In the genomic region with DNA sequence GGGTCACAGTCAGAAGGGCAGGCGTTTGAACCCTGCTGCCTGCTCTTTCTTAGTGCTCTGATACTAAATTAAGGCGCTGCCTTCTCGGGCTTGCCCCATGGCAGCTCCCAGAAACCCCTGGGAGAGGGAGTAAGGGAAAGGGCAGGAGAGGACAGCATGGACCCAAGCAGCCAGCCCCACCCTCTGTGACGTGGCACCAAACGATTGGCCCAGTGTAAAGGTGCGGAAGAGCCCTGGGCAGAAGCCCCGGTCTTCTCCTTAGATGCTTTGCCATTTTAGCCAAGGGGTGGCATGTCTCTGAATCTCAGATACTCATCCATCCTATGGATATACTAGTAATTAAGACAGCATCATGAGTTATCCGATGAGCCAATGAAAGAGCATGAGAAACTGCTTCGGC, we compare ENCODE assay signal across 10 mouse cellular contexts. TPM values are rescaled to one million over a fixed set of nuclear protein-coding genes. Genes with fewer than 3 reads are reported as not detected.
DNase-seq lines count a peak whose midpoint lies in the region; ATAC-seq and TF ChIP-seq lines count a peak whose summit lies in the region.
"Had no signal": no experiment of that assay in that cellular context is flagged by ENCODE, and none has a peak within 500 bp of the region (broad histone marks: within the 10 kb centered on the region; RNA-seq: fewer than 3 reads in every experiment).

No protein-coding gene starts in this region.

- no peak overlapping the region for H3K9ac ChIP-seq in forebrain, embryonic 16.5 days (replicated peaks; ENCODE audit: low read depth, low read length)
- H3K9ac ChIP-seq in midbrain, embryonic 11.5 days (ENCODE audit: low read length) = no peak overlapping the region
- H3K9ac ChIP-seq in midbrain, embryonic 13.5 days (replicated peaks) = no peak overlapping the region
- no peak overlapping the region for H3K9ac ChIP-seq in intestine, postnatal 0 days (ENCODE audit: low read depth, low read length)
- no peak overlapping the region for H3K9ac ChIP-seq in stomach, embryonic 15.5 days

- H3K4me3 ChIP-seq in forebrain, embryonic 10.5 days = peak overlapping the region; percentile 7; the same call in 1 of the 2 replicates
- H3K4me3 ChIP-seq in forebrain, embryonic 16.5 days (replicated peaks; ENCODE audit: low read length) = no peak overlapping the region
- no peak overlapping the region for H3K4me3 ChIP-seq in midbrain, embryonic 11.5 days (ENCODE audit: low read depth, low read length)
- H3K4me3 ChIP-seq in midbrain, embryonic 13.5 days (replicated peaks) = no peak overlapping the region
- H3K4me3 ChIP-seq in intestine, postnatal 0 days (ENCODE audit: low read depth, low read length) = no peak overlapping the region
- H3K4me3 ChIP-seq in stomach, embryonic 15.5 days (replicated peaks) = no peak overlapping the region

- WGBS in forebrain, embryonic 10.5 days = 41% methylated on average over 9 of the region's 9 CpGs
- WGBS in forebrain, embryonic 16.5 days = 52% methylated on average over 9 of the region's 9 CpGs
- 43% methylated on average over 9 of the region's 9 CpGs for WGBS in midbrain, embryonic 11.5 days
- WGBS in midbrain, embryonic 13.5 days = 37% methylated on average over 9 of the region's 9 CpGs
- WGBS in intestine, postnatal 0 days = 26% methylated on average over 9 of the region's 9 CpGs
- WGBS in stomach, embryonic 15.5 days = 27% methylated on average over 9 of the region's 9 CpGs

- DNase-seq in forebrain, embryonic 10.5 days (ENCODE audit: extremely low spot score, low spot score) = no peak
- peak; percentile 82 for DNase-seq in midbrain, embryonic 11.5 days (ENCODE audit: low spot score, missing footprints)
- DNase-seq in natural killer cell, adult 2 months (ENCODE audit: low spot score in 2 of 2) = no peak
- no peak for DNase-seq in urinary bladder, adult 2 months (ENCODE audit: low spot score)

- no peak for ATAC-seq in forebrain, embryonic 16.5 days
- no peak for ATAC-seq in midbrain, embryonic 11.5 days (ENCODE audit: low FRiP score)
- no peak for ATAC-seq in midbrain, embryonic 13.5 days
- ATAC-seq in intestine, postnatal 0 days = 0 out of 2 replicates have a peak, but pooled peaks have one; percentile 36
- ATAC-seq in stomach, embryonic 15.5 days (ENCODE audit: insufficient read depth, low FRiP score, low read depth) = no peak
- ATAC-seq: forebrain, embryonic 14.5 days had no signal

- no peaks in the 10 kb centered on the region for H3K9me3 ChIP-seq in forebrain, embryonic 10.5 days
- H3K9me3 ChIP-seq in forebrain, embryonic 16.5 days (ENCODE audit: control insufficient read depth, low read length) = no peaks in the 10 kb centered on the region
- no peaks in the 10 kb centered on the region for H3K9me3 ChIP-seq in midbrain, embryonic 11.5 days (ENCODE audit: control insufficient read depth, low read length)
- no peaks in the 10 kb centered on the region for H3K9me3 ChIP-seq in midbrain, embryonic 13.5 days
- H3K9me3 ChIP-seq in intestine, postnatal 0 days (ENCODE audit: control insufficient read depth) = no peaks in the 10 kb centered on the region
- H3K9me3 ChIP-seq in stomach, embryonic 15.5 days = no peaks in the 10 kb centered on the region

- H3K27me3 ChIP-seq in forebrain, embryonic 10.5 days (ENCODE audit: poor library complexity, severe bottlenecking) = 0 out of 2 replicates have a peak, but pooled peaks cover 5% of the 10 kb centered on the region
- no peaks in the 10 kb centered on the region for H3K27me3 ChIP-seq in forebrain, embryonic 16.5 days (replicated peaks; ENCODE audit: control insufficient read depth, insufficient read depth, low read length)
- no peaks in the 10 kb centered on the region for H3K27me3 ChIP-seq in midbrain, embryonic 11.5 days (ENCODE audit: control insufficient read depth, insufficient read depth, low read length)
- H3K27me3 ChIP-seq in midbrain, embryonic 13.5 days = no peaks in the 10 kb centered on the region
- H3K27me3 ChIP-seq in intestine, postnatal 0 days (replicated peaks; ENCODE audit: control insufficient read depth, insufficient read depth, low read length) = no peaks in the 10 kb centered on the region
- no peaks in the 10 kb centered on the region for H3K27me3 ChIP-seq in stomach, embryonic 15.5 days (replicated peaks)

- peak overlapping the region; percentile 81 for H3K27ac ChIP-seq in forebrain, embryonic 10.5 days
- no peak overlapping the region for H3K27ac ChIP-seq in forebrain, embryonic 16.5 days (ENCODE audit: low read length)
- no peak overlapping the region; the same call in 1 of the 2 replicates for H3K27ac ChIP-seq in midbrain, embryonic 11.5 days (ENCODE audit: low read depth, low read length)
- no peak overlapping the region for H3K27ac ChIP-seq in midbrain, embryonic 13.5 days
- no peak overlapping the region for H3K27ac ChIP-seq in intestine, postnatal 0 days (ENCODE audit: low read depth, low read length)
- H3K27ac ChIP-seq in stomach, embryonic 15.5 days = no peak overlapping the region

- H3K4me2 ChIP-seq in forebrain, embryonic 16.5 days (ENCODE audit: low read length) = no peak overlapping the region
- H3K4me2 ChIP-seq in midbrain, embryonic 11.5 days = no peak overlapping the region
- H3K4me2 ChIP-seq in midbrain, embryonic 13.5 days (replicated peaks) = no peak overlapping the region
- 0 out of 2 replicates have a peak overlapping the region, but pooled peaks have one; percentile 21 for H3K4me2 ChIP-seq in intestine, postnatal 0 days (replicated peaks; ENCODE audit: low read depth)
- peak overlapping the region; percentile 14 for H3K4me2 ChIP-seq in stomach, embryonic 15.5 days

- no peak for TF ChIP-seq CTCF in intestine, postnatal 0 days (IDR thresholded peaks at IDR 0.05; ENCODE audit: low read depth)

- H3K36me3 ChIP-seq in forebrain, embryonic 10.5 days (replicated peaks) = no peaks in the 10 kb centered on the region
- H3K36me3 ChIP-seq in forebrain, embryonic 16.5 days (ENCODE audit: control insufficient read depth, insufficient read depth) = no peaks in the 10 kb centered on the region
- H3K36me3 ChIP-seq in midbrain, embryonic 11.5 days (ENCODE audit: control insufficient read depth, insufficient read depth, low read length) = no peaks in the 10 kb centered on the region
- no peaks in the 10 kb centered on the region for H3K36me3 ChIP-seq in midbrain, embryonic 13.5 days
- H3K36me3 ChIP-seq in intestine, postnatal 0 days (ENCODE audit: control insufficient read depth, insufficient read depth) = no peaks in the 10 kb centered on the region
- no peaks in the 10 kb centered on the region for H3K36me3 ChIP-seq in stomach, embryonic 15.5 days

- peaks cover 62% of the 10 kb centered on the region for H3K4me1 ChIP-seq in forebrain, embryonic 10.5 days
- H3K4me1 ChIP-seq in forebrain, embryonic 16.5 days (replicated peaks; ENCODE audit: control insufficient read depth, insufficient read depth, low read length) = peaks cover 22% of the 10 kb centered on the region
- H3K4me1 ChIP-seq in midbrain, embryonic 11.5 days (ENCODE audit: control insufficient read depth, insufficient read depth, low read length) = peaks cover 26% of the 10 kb centered on the region
- peaks cover 26% of the 10 kb centered on the region for H3K4me1 ChIP-seq in midbrain, embryonic 13.5 days (replicated peaks)
- no peaks in the 10 kb centered on the region; the same call in 1 of the 2 replicates for H3K4me1 ChIP-seq in intestine, postnatal 0 days (replicated peaks; ENCODE audit: control insufficient read depth, insufficient read depth, low read length)
- H3K4me1 ChIP-seq in stomach, embryonic 15.5 days = peaks cover 12% of the 10 kb centered on the region

RNA-seq across cellular contexts. Expression of gene Msi1, which starts 21.3 kb away (rescaled TPM):
- 142 and 158 TPM in 2 replicates for polyA plus RNA-seq in forebrain, embryonic 10.5 days (2016; fragmentation: Nextera tagmentation; extraction: Ambion mirVana)
- polyA plus RNA-seq in forebrain, embryonic 16.5 days (2015; fragmentation: Nextera tagmentation; extraction: Ambion mirVana) = 53.9 and 62.2 TPM in 2 replicates
- 199 and 227 TPM in 2 replicates for polyA plus RNA-seq in midbrain, embryonic 11.5 days (2014; fragmentation: Nextera tagmentation; extraction: Ambion mirVana)
- 112 and 133 TPM in 2 replicates for polyA plus RNA-seq in midbrain, embryonic 13.5 days (2015; fragmentation: Nextera tagmentation; extraction: Ambion mirVana)
- polyA plus RNA-seq in intestine, postnatal 0 days (2015; fragmentation: Nextera tagmentation; extraction: Ambion mirVana) = 4.1 and 4.3 TPM in 2 replicates
- 8.0 and 8.3 TPM in 2 replicates for polyA plus RNA-seq in stomach, embryonic 15.5 days (2015; fragmentation: Nextera tagmentation; extraction: Ambion mirVana)
- polyA plus RNA-seq in urinary bladder, adult 2 months (2012; rRNA removed) = 1.7 and 3.0 TPM in 2 replicates

RNA-seq across cellular contexts. Expression of gene Pla2g1b, which starts 58.0 kb away (rescaled TPM):
- not detected in 2 replicates for polyA plus RNA-seq in forebrain, embryonic 10.5 days (2016; fragmentation: Nextera tagmentation; extraction: Ambion mirVana)
- not detected in 2 replicates for polyA plus RNA-seq in forebrain, embryonic 16.5 days (2015; fragmentation: Nextera tagmentation; extraction: Ambion mirVana)
- polyA plus RNA-seq in midbrain, embryonic 11.5 days (2014; fragmentation: Nextera tagmentation; extraction: Ambion mirVana) = not detected in 2 replicates
- not detected in 2 replicates for polyA plus RNA-seq in midbrain, embryonic 13.5 days (2015; fragmentation: Nextera tagmentation; extraction: Ambion mirVana)
- polyA plus RNA-seq in intestine, postnatal 0 days (2015; fragmentation: Nextera tagmentation; extraction: Ambion mirVana) = 0.78 and 0.98 TPM in 2 replicates
- 12.0 and 15.4 TPM in 2 replicates for polyA plus RNA-seq in stomach, embryonic 15.5 days (2015; fragmentation: Nextera tagmentation; extraction: Ambion mirVana)
- polyA plus RNA-seq in urinary bladder, adult 2 months (2012; rRNA removed) = not detected in 2 replicates
- polyA plus RNA-seq: C2C12; forebrain, embryonic 14.5 days had no signal

RNA-seq across cellular contexts. Expression of gene Cox6a1, which starts 59.3 kb away (rescaled TPM):
- 754 and 787 TPM in 2 replicates for polyA plus RNA-seq in forebrain, embryonic 10.5 days (2016; fragmentation: Nextera tagmentation; extraction: Ambion mirVana)
- polyA plus RNA-seq in forebrain, embryonic 16.5 days (2015; fragmentation: Nextera tagmentation; extraction: Ambion mirVana) = 864 and 925 TPM in 2 replicates
- 745 and 840 TPM in 2 replicates for polyA plus RNA-seq in midbrain, embryonic 11.5 days (2014; fragmentation: Nextera tagmentation; extraction: Ambion mirVana)
- 973 and 974 TPM in 2 replicates for polyA plus RNA-seq in midbrain, embryonic 13.5 days (2015; fragmentation: Nextera tagmentation; extraction: Ambion mirVana)
- polyA plus RNA-seq in intestine, postnatal 0 days (2015; fragmentation: Nextera tagmentation; extraction: Ambion mirVana) = 2,037 and 2,087 TPM in 2 replicates
- polyA plus RNA-seq in stomach, embryonic 15.5 days (2015; fragmentation: Nextera tagmentation; extraction: Ambion mirVana) = 1,002 and 1,095 TPM in 2 replicates
- 940 and 1,078 TPM in 2 replicates for polyA plus RNA-seq in urinary bladder, adult 2 months (2012; rRNA removed)

Comparison
In these comparisons a context has a peak if more than half of its experiments do, and no peak if none do; other contexts are left out.
1. H3K4me2 ChIP-seq: peak in intestine, postnatal 0 days (single experiment) and stomach, embryonic 15.5 days (single experiment); none in forebrain, embryonic 16.5 days (single experiment), midbrain, embryonic 11.5 days (single experiment) and midbrain, embryonic 13.5 days (single experiment).